In the genomic region with DNA sequence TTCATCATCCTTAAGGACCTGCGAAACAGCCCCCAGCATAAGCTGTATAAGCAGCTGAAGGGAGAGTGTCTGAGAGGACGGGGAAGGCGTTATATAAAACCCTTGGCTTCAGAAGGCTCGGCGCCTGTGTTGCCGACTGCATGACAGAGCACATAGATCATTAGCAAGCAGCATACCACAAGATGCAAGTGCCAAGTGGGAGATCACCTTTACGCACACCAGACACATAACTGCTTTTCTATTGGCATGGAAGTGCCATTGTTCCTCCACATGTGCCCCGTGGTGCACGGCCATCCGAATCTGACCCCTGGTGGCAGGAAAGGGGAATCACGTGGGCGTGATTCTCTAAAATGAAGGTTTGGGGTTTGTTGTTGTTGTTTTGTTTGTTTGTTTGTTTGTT, we compare ENCODE assay signal across 9 mouse cellular contexts. TPM values are rescaled to one million over a fixed set of nuclear protein-coding genes. Genes with fewer than 3 reads are reported as not detected.
DNase-seq lines count a peak whose midpoint lies in the region; ATAC-seq and TF ChIP-seq lines count a peak whose summit lies in the region.
"Had no signal": no experiment of that assay in that cellular context is flagged by ENCODE, and none has a peak within 500 bp of the region (broad histone marks: within the 10 kb centered on the region; RNA-seq: fewer than 3 reads in every experiment).

No protein-coding gene starts in this region.

- in situ Hi-C loops in CH12.LX (cut with MboI; ENCODE audit: low pct_ligation_motif_present, low pct_unique_long_range_greater_than_20kb, low sequenced_read_pairs): no loop called here

- ATAC-seq in heart, embryonic 11.5 days (replicated peaks; ENCODE audit: insufficient number of reproducible peaks, low FRiP score, low TSS enrichment): no peak
- ATAC-seq in limb, embryonic 15.5 days (ENCODE audit: insufficient number of reproducible peaks, low FRiP score, low TSS enrichment, low read depth): no peak
- peak; percentile 68 for ATAC-seq in neural tube, embryonic 14.5 days (ENCODE audit: low read depth)

- no peaks in the 10 kb centered on the region for H3K4me1 ChIP-seq in heart, embryonic 11.5 days (ENCODE audit: control insufficient read depth, insufficient read depth, low read length)
- H3K4me1 ChIP-seq in CH12.LX (ENCODE audit: control insufficient read depth in 1 of 2, insufficient read depth in 2 of 2): peaks cover 4 to 8% of the 10 kb centered on the region in 2 experiments; a peak in 2 of 4 replicates
- H3K4me1 ChIP-seq in limb, embryonic 15.5 days: 0 out of 2 replicates have a peak, but pooled peaks cover 3% of the 10 kb centered on the region
- no peaks in the 10 kb centered on the region for H3K4me1 ChIP-seq in neural tube, embryonic 14.5 days (ENCODE audit: control insufficient read depth, insufficient read depth, low read length)

- H3K4me3 ChIP-seq in heart, embryonic 11.5 days (ENCODE audit: low read depth, low read length): no peak overlapping the region
- H3K4me3 ChIP-seq in CH12.LX (replicated peaks in 1 of 3; ENCODE audit: low read depth in 2 of 3, low read length in 2 of 3, poor library complexity in 1 of 3): no peak overlapping the region
- no peak overlapping the region for H3K4me3 ChIP-seq in limb, embryonic 15.5 days
- no peak overlapping the region for H3K4me3 ChIP-seq in neural tube, embryonic 14.5 days (ENCODE audit: low read depth, low read length)

- 37% methylated on average over 12 of the region's 12 CpGs for WGBS in heart, embryonic 11.5 days (ENCODE audit: insufficient replicate concordance)
- WGBS in limb, embryonic 15.5 days: 28% methylated on average over 12 of the region's 12 CpGs
- WGBS in neural tube, embryonic 14.5 days: 26% methylated on average over 12 of the region's 12 CpGs

- H3K9ac ChIP-seq in heart, embryonic 11.5 days (ENCODE audit: low read depth, low read length): no peak overlapping the region
- H3K9ac ChIP-seq in CH12.LX (ENCODE audit: insufficient read depth, low read depth): no peak overlapping the region
- no peak overlapping the region for H3K9ac ChIP-seq in limb, embryonic 15.5 days
- no peak overlapping the region for H3K9ac ChIP-seq in neural tube, embryonic 14.5 days (replicated peaks; ENCODE audit: low read depth, low read length)

- no peaks in the 10 kb centered on the region for H3K36me3 ChIP-seq in heart, embryonic 11.5 days (ENCODE audit: control insufficient read depth, insufficient read depth, low read length)
- H3K36me3 ChIP-seq in CH12.LX (replicated peaks in 1 of 2; ENCODE audit: control insufficient read depth in 1 of 2, insufficient read depth in 1 of 2, low read length in 1 of 2): no peaks in the 10 kb centered on the region
- H3K36me3 ChIP-seq in limb, embryonic 15.5 days: no peaks in the 10 kb centered on the region
- no peaks in the 10 kb centered on the region for H3K36me3 ChIP-seq in neural tube, embryonic 14.5 days (ENCODE audit: control insufficient read depth, insufficient read depth, low read length)

- intact Hi-C loops in heart, postnatal 14 days (cut with DNase I): loop anchor here (1.0 kb wide), 1 partner anchor 192 kb away; no protein-coding TSS in a partner anchor

- no peak overlapping the region for H3K4me2 ChIP-seq in heart, embryonic 11.5 days
- no peak overlapping the region for H3K4me2 ChIP-seq in CH12.LX (ENCODE audit: insufficient read depth, low read depth, poor library complexity, severe bottlenecking)
- 0 out of 2 replicates have a peak overlapping the region, but pooled peaks have one; percentile 7 for H3K4me2 ChIP-seq in limb, embryonic 15.5 days
- no peak overlapping the region for H3K4me2 ChIP-seq in neural tube, embryonic 14.5 days (ENCODE audit: low read depth, low read length)

- H3K9me3 ChIP-seq in heart, embryonic 11.5 days (replicated peaks; ENCODE audit: control insufficient read depth, low read length): no peaks in the 10 kb centered on the region
- H3K9me3 ChIP-seq in CH12.LX (replicated peaks; ENCODE audit: low read length): no peaks in the 10 kb centered on the region
- no peaks in the 10 kb centered on the region for H3K9me3 ChIP-seq in limb, embryonic 15.5 days
- H3K9me3 ChIP-seq in neural tube, embryonic 14.5 days (ENCODE audit: control insufficient read depth, low read length): no peaks in the 10 kb centered on the region

- H3K79me2 ChIP-seq in CH12.LX (replicated peaks; ENCODE audit: control insufficient read depth, extremely low read depth, insufficient read depth, poor library complexity, severe bottlenecking): no peaks in the 10 kb centered on the region

- H3K27ac ChIP-seq in heart, embryonic 11.5 days (ENCODE audit: low read depth, low read length): no peak overlapping the region
- H3K27ac ChIP-seq in CH12.LX (ENCODE audit: insufficient read depth, low read depth): no peak overlapping the region
- no peak overlapping the region for H3K27ac ChIP-seq in limb, embryonic 15.5 days
- H3K27ac ChIP-seq in neural tube, embryonic 14.5 days (ENCODE audit: low read depth, low read length): no peak overlapping the region

- TF ChIP-seq CTCF in CH12.LX (conservative IDR thresholded peaks at IDR 0.05 in 1 of 2, IDR thresholded peaks at IDR 0.05 in 1 of 2; ENCODE audit: low read depth in 2 of 2, low read length in 2 of 2): peak in 1 of 2 experiments; percentile 79; a peak in 2 of 4 replicates

- H3K27me3 ChIP-seq in heart, embryonic 11.5 days (ENCODE audit: control insufficient read depth, insufficient read depth, low read length): no peaks in the 10 kb centered on the region; the same call in 1 of the 2 replicates
- no peaks in the 10 kb centered on the region for H3K27me3 ChIP-seq in CH12.LX (replicated peaks)
- H3K27me3 ChIP-seq in limb, embryonic 15.5 days: no peaks in the 10 kb centered on the region
- no peaks in the 10 kb centered on the region for H3K27me3 ChIP-seq in neural tube, embryonic 14.5 days (ENCODE audit: control insufficient read depth, insufficient read depth, low read length)

- dilution Hi-C loops in CH12.LX (cut with MboI; ENCODE audit: extremely low pct_ligation_motif_present, extremely low pct_unique_long_range_greater_than_20kb, low sequenced_read_pairs): no loop called here

- DNase-seq in heart, adult 11 months: peak; percentile 85
- DNase-seq in CH12.LX (ENCODE audit: extremely low read depth): no peak
- DNase-seq in embryo, embryonic 10.5 days (ENCODE audit: low spot score): peak; percentile 65
- DNase-seq in heart, postnatal 14 days: peak; percentile 29 to 64
- no peak for DNase-seq in left cerebral cortex, adult 9 months (ENCODE audit: low spot score in 2 of 2)

- no peak for TF ChIP-seq POLR2A in CH12.LX (IDR thresholded peaks at IDR 0.05; ENCODE audit: low read depth, low read length)

- TF ChIP-seq RAD21 in CH12.LX (IDR thresholded peaks at IDR 0.05; ENCODE audit: low read depth, low read length): peak; percentile 58

- no peak for TF ChIP-seq EP300 in CH12.LX (IDR thresholded peaks at IDR 0.05; ENCODE audit: low read length)

TF ChIP-seq in CH12.LX, 34 proteins besides CTCF, POLR2A, EP300 and RAD21:
- TF ChIP-seq MAFK (IDR thresholded peaks at IDR 0.05; ENCODE audit: insufficient replicate concordance, low read length) (no peak), IRF4 (IDR thresholded peaks at IDR 0.05; ENCODE audit: low read depth, low read length) (0 out of 2 replicates have a peak, but pooled peaks have one; percentile 18), SMC3 (IDR thresholded peaks at IDR 0.05; ENCODE audit: low read depth, low read length) (peak; percentile 76), MAX (IDR thresholded peaks at IDR 0.05; ENCODE audit: low read length) (peak; percentile 89), MYC (IDR thresholded peaks at IDR 0.05; ENCODE audit: low read depth, low read length) (peak; percentile 86), BHLHE40 (IDR thresholded peaks at IDR 0.05; ENCODE audit: low read depth, low read length) (0 out of 2 replicates have a peak, but pooled peaks have one; percentile 36), USF2 (conservative IDR thresholded peaks at IDR 0.05; ENCODE audit: low read depth, low read length) (peak; percentile 35; the same call in 1 of the 2 replicates), GABPA (IDR thresholded peaks at IDR 0.05; ENCODE audit: insufficient replicate concordance, low read depth, low read length) (no peak), USF1 (IDR thresholded peaks at IDR 0.05; ENCODE audit: low read depth, low read length) (peak; percentile 52)

RNA-seq across cellular contexts. Expression of gene Arhgef28, which starts 16.6 kb away (rescaled TPM):
- 11.0 and 12.5 TPM in 2 replicates for polyA plus RNA-seq in heart, embryonic 11.5 days (2014; fragmentation: Nextera tagmentation; extraction: Ambion mirVana)
- total RNA-seq in CH12.LX (2012; rRNA removed) (0.04 and 0.08 TPM in 2 replicates), CH12.LX (2014; rRNA removed) (0.07 and 0.23 TPM in 2 replicates)
- polyA plus RNA-seq in CH12.LX (2012; ENCODE audit: insufficient read length, low read depth): 0.20 and 0.24 TPM in 2 replicates
- 1 to 10 TPM; 6.5 to 6.9 TPM for total RNA-seq in heart, postnatal 14 days (2021)
- polyA plus RNA-seq in limb, embryonic 15.5 days (2015; fragmentation: Nextera tagmentation; extraction: Ambion mirVana): 13.3 and 15.0 TPM in 2 replicates
- polyA plus RNA-seq in neural tube, embryonic 14.5 days (2014; fragmentation: Nextera tagmentation; extraction: Ambion mirVana): 28.2 and 32.7 TPM in 2 replicates

RNA-seq across cellular contexts. Expression of gene Utp15, which starts 40.0 kb away (rescaled TPM):
- polyA plus RNA-seq in heart, embryonic 11.5 days (2014; fragmentation: Nextera tagmentation; extraction: Ambion mirVana): 19.9 and 22.3 TPM in 2 replicates
- total RNA-seq in CH12.LX (2012; rRNA removed) (36.8 and 44.3 TPM in 2 replicates), CH12.LX (2014; rRNA removed) (51.7 and 52.2 TPM in 2 replicates)
- 49.4 and 51.7 TPM in 2 replicates for polyA plus RNA-seq in CH12.LX (2012; ENCODE audit: insufficient read length, low read depth)
- 1 to 10 TPM; 6.8 TPM for total RNA-seq in heart, postnatal 14 days (2021)
- polyA plus RNA-seq in limb, embryonic 15.5 days (2015; fragmentation: Nextera tagmentation; extraction: Ambion mirVana): 26.4 and 26.9 TPM in 2 replicates
- polyA plus RNA-seq in neural tube, embryonic 14.5 days (2014; fragmentation: Nextera tagmentation; extraction: Ambion mirVana): 32.1 and 34.4 TPM in 2 replicates

RNA-seq across cellular contexts. Expression of gene Ankra2, which starts 40.0 kb away (rescaled TPM):
- 18.0 and 21.0 TPM in 2 replicates for polyA plus RNA-seq in heart, embryonic 11.5 days (2014; fragmentation: Nextera tagmentation; extraction: Ambion mirVana)
- total RNA-seq in CH12.LX (2012; rRNA removed) (10.1 and 11.1 TPM in 2 replicates), CH12.LX (2014; rRNA removed) (12.9 and 15.3 TPM in 2 replicates)
- 12.4 and 14.8 TPM in 2 replicates for polyA plus RNA-seq in CH12.LX (2012; ENCODE audit: insufficient read length, low read depth)
- 10 to 100 TPM; 29.8 to 30.7 TPM for total RNA-seq in heart, postnatal 14 days (2021)
- polyA plus RNA-seq in limb, embryonic 15.5 days (2015; fragmentation: Nextera tagmentation; extraction: Ambion mirVana): 23.3 and 25.3 TPM in 2 replicates
- polyA plus RNA-seq in neural tube, embryonic 14.5 days (2014; fragmentation: Nextera tagmentation; extraction: Ambion mirVana): 83.6 and 96.9 TPM in 2 replicates

RNA-seq across cellular contexts. Expression of gene Gm21976, which starts 56.8 kb away (rescaled TPM):
- not detected in 2 replicates for polyA plus RNA-seq in heart, embryonic 11.5 days (2014; fragmentation: Nextera tagmentation; extraction: Ambion mirVana)
- not detected in 2 replicates for total RNA-seq in CH12.LX (2012; rRNA removed)
- total RNA-seq in CH12.LX (2014; rRNA removed): not detected in 2 replicates
- polyA plus RNA-seq in CH12.LX (2012; ENCODE audit: insufficient read length, low read depth): not detected in 2 replicates
- not detected for total RNA-seq in heart, postnatal 14 days (2021)
- not detected in 2 replicates for polyA plus RNA-seq in limb, embryonic 15.5 days (2015; fragmentation: Nextera tagmentation; extraction: Ambion mirVana)
- polyA plus RNA-seq in neural tube, embryonic 14.5 days (2014; fragmentation: Nextera tagmentation; extraction: Ambion mirVana): not detected in 2 replicates
- total RNA-seq: left cerebral cortex, postnatal 25 days had no signal

Comparison
In these comparisons a context has a peak if more than half of its experiments do, and no peak if none do; other contexts are left out.
1. DNase-seq: peak in heart, adult 11 months (single experiment), embryo, embryonic 10.5 days (single experiment) and heart, postnatal 14 days (2 of 2); none in CH12.LX (single experiment) and left cerebral cortex, adult 9 months (0 of 2).